Mouse (Mus musculus) kidney, postnatal 36 days (tissue): Measurements from ENCODE around the gene Dnase2a.
A peak's percentile ranks its signal among the peaks of the same experiment; 100 is the strongest.
"Not testable (repeated sequence)": the region's sequence is repeated elsewhere in the genome, so short reads cannot be mapped to it uniquely, and the experiment has no call there.

Experiments
- DNase-seq, 2 experiments: peaks; one replicate each; pipeline ENCODE4 v3.0.0; 2021 to 2022; ENCODE audit warnings: mixed read lengths in 2 of 2

Gene Dnase2a

DNA sequence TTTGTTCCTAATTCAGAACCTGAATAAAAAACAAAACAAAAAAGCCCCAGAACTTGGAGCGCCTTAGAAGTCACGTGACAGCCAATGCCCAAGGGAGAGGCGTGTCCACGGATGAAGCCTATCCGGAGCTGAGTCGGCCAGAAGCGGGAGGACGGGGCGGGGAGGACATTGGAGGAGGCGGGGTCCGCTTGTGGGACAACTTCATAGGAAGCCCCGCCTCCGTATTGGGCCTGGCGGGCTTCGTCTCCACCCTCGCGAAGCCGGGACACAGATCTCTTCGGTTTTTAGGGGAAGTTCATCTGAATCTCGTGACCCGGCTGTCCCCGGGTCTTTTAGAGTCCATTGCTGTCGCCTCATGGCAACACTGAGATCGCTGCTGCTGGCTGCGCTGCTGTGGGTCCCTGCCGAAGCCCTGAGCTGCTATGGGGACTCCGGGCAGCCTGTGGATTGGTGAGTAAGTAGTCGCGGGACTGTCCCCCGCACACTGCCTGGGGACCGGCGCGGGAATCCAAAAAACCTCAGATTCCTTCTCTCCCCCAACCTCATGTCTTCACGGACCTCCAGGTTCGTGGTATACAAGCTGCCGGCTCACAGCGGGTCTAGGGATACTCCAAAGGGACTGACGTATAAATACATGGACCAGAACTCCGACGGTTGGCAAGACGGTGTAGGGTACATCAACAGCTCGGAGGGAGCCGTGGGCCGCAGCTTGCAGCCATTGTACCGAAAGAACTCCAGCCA is at the start of gene Dnase2a:
Gene Dnase2a, plus strand, starts transcription at position 140 of the 741 bp plus-strand sequence.
- DNase-seq = peak; percentile 98 to 99

DNA sequence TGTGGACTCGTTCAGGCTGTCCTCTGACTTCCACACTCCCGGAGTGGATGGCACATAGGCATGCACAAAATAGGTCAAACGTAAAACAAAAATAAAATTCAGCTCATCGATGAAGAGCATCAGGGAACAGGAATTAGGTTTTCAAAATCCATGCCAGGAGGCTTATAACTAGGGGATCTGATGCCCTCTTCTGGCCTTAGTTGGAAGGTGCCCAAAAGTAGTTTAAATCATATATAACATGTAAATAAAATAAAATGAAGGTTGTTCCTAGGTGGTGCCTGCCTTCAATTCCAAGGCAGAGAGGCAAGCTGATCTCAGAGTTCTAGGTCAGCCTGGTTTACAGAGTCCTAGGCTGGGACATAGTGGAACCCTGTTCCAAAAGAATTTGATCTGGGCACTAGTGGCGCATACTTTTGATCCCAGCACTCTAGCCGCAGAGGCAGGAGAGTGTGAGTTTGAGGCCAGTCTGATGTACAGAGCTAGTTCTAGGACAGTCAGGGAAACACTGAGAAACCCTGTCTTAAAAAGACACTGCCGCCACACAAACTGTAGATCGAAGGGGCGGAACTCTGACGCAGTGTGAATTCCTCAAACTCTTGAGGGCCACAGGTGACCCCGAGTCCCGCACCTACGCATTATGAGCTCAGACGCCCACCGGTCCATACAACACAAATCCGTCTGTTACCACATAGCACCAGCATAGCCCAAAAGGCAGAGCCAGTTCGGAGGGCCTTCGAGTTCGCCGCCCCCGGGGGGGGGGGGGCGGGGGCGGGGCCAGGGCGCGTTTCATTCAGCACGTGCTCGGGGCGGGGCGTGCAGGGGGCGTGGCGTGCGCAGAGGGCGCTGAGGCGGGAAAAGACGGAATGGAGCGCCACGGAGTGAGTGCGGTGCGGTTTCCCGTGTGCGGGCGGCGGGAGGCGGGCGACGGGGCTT is 36.7 kb upstream of the Dnase2a start, which contains the start of gene Syce2:
Gene Syce2, plus strand, starts transcription at position 736 of the 933 bp plus-strand sequence.
- DNase-seq = peak; percentile 84 to 95

DNA sequence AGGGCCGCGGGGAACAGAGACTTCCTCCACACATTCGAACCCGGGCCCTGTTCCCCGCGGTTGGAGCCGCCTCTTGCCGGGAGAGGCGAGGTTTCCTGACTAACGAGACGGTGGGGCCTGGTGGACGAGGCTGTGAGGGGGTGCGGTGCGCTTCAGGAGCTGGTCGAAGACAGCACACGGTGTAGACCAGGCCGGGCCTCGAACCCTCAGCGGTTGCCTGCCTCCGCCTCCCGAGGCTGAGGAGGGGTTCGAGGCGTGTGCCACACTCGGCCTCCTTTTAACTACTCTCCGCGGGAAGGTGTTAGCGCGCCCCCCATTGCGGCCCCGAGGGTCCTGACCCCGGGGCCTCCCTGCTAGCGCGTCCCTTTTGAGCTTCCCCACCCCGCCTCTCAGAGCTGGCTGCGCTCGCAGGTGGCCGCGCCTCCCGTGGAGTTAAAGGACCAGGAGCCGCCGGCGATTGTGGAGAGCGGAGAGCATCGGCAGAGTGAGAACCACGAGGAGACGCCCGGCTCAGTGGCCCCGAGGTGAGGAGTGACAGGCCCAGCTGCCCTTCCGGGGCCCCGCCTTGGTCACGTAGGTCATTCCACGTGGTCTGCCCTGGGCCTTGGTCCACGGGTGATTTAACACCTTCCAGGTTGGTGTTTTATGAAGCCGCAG is 35.9 kb upstream of the Dnase2a start:
- DNase-seq = peak; percentile 34 to 72

DNA sequence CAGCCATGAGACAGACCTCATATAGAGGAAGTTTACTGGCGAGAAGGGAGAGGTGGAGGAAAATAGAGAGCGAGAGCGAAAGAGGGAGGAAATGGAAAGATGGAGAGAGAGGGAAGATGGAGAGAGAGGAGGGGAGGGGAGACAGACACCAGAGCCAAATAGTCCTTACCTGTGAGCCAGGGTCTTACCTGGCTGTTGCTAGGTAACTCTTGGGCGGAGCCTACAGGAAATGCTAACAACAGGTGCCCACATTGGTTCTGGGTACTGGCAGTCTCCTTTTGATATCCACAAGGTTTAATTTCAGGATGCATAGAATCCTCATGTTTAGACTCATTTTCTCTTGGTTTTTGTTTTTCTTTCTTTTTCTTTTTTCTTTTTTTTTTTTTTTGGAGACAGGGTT is 35.3 kb upstream of the Dnase2a start:
- DNase-seq = no peak

- no peak for DNase-seq
Measured at GRCm38 (mm10) chr8:84874339-84874738, 34.0 kb upstream of the Dnase2a start.

DNA sequence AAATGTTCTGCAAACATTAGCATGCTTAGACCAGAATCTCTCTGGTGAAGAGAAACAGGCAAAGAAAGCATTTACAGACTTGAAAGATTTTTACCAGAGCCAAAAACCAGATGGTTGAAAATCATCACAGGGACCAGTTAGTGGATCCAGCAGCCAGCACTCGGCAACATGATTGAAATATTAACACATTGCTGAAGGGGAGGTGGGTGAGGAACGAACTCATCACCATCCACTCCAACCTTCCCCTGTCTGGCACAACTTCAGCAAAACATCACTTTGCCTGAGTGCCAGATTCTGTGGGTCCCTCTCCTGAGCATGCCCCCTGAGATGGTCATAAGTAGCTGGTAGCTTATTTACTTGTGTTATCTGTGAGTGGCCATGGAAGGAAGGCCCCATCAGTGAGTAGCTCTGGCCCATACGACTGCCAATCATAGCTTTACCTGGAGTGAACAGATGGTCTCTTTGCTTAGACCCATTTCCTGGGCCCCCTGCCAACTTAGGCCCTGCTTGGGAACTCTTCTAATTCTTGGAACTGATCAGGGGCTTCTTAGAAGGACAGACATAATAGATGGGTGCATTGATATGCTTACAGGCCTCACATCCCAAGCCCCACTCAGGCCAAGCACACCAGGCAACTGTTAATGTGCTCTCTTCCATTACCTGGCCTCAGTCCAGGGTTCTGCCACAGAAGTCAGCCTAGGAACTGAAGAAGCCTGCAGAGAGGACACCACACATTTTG is 30.9 kb upstream of the Dnase2a start:
- DNase-seq = no peak

DNA sequence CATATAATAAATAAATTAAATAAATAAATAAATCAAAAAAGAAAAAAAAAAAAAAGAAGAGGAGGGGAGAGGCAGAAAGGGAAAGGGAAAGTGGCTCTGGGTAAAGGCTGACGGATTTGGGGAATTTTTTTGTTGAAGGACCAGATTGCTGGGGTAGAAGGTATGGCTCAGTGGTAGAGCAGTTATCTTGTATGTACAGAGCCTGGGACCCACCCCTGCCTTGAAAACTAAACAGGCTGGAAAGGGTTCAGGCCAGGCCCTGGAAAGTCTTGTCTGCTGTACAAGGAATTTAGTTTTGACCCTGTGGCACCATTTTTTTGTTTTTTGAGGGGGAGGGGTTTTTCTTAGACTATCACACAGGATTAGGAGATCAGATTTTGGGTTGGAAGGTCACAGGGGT is 29.4 kb upstream of the Dnase2a start:
- DNase-seq = no peak

GRCm38 (mm10) chr8:84884728-84885127 is 23.6 kb upstream of the Dnase2a start:
- DNase-seq = no peak

GRCm38 (mm10) chr8:84888280-84888679 is 20.1 kb upstream of the Dnase2a start:
- DNase-seq = no peak

- DNase-seq = no peak
Measured at GRCm38 (mm10) chr8:84889141-84889540, 19.2 kb upstream of the Dnase2a start.

DNA sequence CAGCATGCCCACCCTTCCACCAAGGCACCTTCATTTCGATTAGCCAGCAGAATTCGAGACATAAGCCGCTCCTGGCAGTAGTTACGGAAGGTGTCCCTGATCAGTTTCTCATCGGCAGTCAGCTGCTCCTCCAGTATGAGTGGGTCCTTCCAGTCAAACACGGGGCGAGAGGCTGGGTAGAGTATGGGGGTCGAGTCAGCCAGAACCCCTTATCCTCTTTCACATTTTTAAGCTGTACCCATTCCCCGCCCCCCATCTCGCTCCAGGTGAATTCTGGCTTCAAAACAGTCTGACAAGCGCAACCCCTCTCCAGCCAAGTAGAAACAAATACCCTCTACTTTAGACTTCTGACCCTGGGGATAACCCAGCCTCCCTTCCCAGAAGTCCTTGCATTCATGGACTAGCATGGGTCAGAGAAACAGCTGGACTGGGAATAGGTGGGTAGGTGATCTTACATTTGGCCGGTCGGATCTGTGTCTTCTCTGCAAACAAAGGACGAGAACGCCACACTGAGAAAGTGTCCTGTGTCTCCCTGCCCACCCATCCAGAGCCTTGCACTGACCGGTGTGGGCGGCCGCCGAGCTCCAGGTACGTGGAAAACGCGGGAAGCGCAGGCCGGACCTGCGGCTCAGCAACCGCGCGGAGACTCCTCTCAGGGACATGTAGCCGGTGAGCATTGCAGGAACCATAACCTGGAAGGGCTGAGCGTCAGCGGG is 15.2 kb upstream of the Dnase2a start:
- peak; percentile 71 to 80 for DNase-seq

DNA sequence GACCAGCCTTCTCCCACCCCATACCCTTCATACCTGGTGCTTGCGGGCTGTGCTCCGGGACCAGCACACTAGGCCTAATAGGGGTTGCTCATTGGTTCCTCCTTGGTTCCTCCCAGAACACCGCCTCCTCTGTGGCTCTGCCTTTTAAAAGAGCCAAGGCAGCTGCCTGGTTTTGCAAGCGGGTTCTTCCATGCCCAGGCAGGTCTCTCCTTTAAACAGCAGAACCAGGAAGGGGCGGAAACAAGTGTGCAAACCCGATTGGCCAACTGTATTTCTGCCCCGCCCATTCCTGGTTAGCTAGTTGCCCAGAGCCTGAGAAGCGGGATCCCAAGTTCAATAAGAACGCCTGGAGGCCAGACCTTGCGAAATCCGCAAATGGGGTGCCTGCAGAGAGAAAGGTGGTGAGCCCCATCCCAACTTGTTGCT is 14.6 kb upstream of the Dnase2a start, which contains the start of gene Gcdh:
Gene Gcdh, minus strand, starts transcription at position 213 of the 426 bp plus-strand sequence.
- peak; percentile 94 to 99 for DNase-seq

DNA sequence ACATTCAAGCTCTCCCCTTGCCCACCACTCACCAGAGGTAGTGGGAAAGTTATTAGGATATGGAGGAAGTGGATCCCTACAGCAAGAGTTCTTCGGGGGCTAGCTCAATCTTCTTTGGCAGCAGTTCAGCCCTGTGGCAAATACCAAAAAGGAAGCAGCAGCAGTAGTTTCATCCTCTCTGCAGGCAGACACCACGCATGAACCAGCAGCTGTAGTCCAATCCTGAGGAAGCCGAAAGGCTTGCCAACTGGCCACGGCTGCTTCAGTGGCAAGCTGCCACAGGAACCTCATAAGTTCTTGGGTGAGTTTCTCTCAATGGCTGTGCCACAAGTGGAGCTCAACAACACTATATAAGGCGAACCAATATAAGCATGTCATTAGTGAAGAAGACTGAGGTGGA is 12.4 kb upstream of the Dnase2a start:
- DNase-seq = no peak

DNA sequence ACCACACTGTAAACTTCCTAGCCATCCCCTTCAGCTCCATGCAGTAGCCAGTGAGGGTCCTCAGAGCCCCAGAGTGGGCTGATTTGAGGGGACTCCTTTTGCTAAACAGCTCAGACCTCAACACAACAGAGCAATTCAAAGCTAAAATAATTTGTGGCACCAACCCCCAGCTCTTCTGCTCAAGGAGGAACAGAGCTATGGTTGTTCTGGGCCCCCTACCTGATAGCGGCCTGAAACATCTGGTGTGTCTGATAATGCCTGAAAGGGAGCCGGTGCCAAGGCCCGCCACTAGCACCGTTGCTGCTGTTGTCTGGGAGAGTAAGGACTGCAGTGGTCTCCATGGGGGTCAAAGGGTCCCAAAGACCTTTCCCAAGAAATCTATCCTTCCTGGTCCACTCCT is 7.3 kb upstream of the Dnase2a start:
- DNase-seq = no peak

GRCm38 (mm10) chr8:84901752-84902151 is 6.6 kb upstream of the Dnase2a start, which contains the start of gene Klf1:
Gene Klf1 (plus strand): TSS chr8:84901928.
- no peak for DNase-seq

DNA sequence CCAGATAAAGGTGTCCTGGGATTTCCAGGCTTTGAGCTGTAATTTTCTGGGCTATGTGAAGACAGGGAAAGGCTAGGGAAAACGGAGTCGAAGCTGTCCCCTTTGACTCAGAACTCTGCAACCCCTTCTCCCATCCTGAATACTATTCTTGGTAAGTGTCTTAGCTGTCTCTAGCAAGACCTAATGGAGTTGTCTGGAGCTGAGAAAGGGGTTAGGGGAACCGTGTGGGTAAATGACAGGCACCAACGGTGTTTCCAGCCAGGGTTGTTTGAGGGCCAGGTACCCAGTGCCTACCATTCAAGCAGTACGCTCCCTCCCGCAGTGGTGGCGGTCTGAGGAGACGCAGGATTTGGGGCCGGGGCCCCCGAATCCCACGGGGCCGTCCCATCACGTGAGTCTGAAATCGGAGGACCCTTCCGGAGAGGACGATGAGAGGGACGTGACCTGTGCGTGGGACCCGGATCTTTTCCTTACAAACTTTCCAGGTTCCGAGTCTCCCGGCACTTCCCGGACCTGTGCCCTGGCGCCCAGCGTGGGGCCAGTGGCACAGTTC is 5.9 kb upstream of the Dnase2a start:
- DNase-seq = no peak

DNA sequence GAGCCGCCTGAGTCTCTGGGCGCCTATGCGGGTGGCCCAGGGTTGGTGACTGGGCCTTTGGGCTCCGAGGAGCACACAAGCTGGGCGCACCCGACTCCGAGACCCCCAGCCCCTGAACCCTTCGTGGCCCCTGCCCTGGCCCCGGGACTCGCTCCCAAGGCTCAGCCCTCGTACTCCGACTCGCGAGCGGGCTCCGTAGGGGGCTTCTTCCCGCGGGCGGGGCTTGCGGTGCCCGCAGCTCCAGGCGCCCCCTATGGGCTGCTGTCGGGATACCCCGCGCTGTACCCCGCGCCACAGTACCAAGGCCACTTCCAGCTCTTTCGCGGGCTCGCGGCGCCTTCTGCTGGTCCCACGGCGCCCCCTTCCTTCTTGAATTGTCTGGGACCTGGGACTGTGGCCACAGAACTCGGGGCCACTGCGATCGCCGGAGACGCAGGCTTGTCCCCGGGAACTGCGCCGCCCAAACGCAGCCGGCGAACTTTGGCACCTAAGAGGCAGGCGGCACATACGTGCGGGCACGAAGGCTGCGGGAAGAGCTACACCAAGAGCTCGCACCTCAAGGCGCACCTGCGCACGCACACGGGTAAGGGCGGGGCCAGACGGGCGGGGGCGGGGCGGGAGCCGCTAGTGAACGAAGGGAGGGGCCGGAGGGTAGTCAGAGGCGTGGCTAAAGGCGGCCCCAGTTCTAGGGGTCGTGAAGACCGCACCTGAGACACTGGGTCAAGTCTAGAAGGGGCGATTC is 5.3 kb upstream of the Dnase2a start:
- DNase-seq = peak; percentile 96 to 98

- no peak for DNase-seq
Measured at GRCm38 (mm10) chr8:84904351-84904750, 4.0 kb upstream of the Dnase2a start.

DNA sequence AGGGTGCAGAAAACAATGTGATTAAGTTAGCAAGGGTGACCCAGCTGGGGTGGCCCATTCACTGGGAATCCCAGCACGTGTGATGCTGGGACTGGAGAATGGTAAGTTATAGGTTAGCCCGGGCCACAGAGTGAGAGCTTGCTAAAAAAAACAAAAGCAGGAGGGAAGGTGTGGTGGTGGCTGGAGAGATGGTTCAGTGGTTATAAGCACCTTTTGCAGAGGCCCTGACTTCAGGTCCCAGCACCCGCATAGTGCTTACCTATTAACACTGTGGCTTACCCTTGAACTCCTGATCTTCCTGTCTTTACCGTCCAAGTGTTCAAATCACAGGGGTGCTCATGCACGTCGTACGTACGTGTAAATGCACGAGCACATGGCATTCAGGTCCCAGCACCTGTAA is 1.3 kb upstream of the Dnase2a start:
- DNase-seq = no peak

DNA sequence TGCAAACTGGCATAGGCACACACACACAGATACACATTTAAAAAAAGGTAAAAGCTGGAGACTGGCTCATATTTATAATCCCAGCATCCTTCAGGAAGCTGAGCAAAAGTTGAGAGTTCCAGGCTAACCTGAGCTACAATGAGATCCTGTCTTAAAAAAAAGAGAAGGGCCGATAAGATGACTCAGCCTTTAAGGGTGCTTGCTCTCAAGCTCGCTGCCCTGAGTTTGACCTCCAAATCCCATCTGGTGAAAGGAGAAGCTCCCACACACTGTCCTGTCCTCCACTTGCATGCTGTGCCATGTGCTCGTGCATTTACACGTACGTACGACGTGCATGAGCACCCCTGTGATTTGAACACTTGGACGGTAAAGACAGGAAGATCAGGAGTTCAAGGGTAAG is 867 bp upstream of the Dnase2a start:
- no peak for DNase-seq

GRCm38 (mm10) chr8:84907979-84908378 is 381 bp upstream of the Dnase2a start:
- not testable (repeated sequence) for DNase-seq
